Mouse (Mus musculus): ENCODE measurements at regions not wholly inside any gene's neighbourhood (a gene's known extent, or its start where the extent isn't known, plus 50 kb on each side); places are given as distances from the start of the nearest gene placed in this dataset.

DNA sequence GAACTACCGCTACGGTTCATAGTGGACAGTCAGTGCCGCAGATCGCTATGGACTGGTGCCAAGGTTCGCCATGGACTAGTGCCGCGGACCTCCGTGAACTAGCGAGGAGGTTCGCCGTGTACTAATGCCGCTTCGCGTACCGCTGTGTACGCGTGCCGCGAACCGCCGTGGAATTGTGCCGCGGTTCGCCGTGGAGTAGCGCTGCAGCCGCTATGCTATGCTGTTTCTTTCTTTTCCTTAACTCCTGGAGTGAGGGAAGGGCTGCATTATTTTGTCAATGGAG, 71.9 kb downstream of the Rtl1 start:
- TF ChIP-seq CTCF (IDR thresholded peaks at IDR 0.05; ENCODE audit: insufficient read depth, low read length) (no peak), POLR2A (IDR thresholded peaks at IDR 0.05; ENCODE audit: borderline replicate concordance, extremely low read depth, low read depth, low read length) (no peak)

All from lung, adult 2 months (tissue).